Mouse (Mus musculus): ENCODE data around the gene Znhit1.

DNA sequence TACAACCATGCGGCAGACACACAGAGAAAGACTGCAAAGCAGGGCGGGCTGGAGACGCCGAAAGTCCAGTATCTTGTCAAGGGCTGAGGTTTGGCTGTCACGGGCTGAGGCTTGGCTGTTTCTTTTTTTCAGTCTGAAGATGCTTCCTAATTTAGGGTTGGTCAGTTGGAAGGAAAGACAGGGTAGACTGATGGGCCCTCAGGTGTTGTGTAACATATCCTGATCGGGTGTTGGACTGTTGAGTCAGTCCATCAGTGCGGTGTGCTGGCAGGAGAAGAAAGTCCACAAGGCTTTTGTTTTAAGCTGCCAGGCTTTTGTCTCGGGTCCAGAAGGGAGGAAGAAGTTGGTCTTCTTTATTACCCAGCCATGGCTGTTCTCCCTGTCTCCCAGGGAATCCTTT lies 14.2 kb downstream of the Znhit1 start:
- TF ChIP-seq CTCF (IDR thresholded peaks at IDR 0.05; ENCODE audit: control insufficient read depth, insufficient read depth, insufficient replicate concordance, low read depth, low read length) (no peak), POLR2A (IDR thresholded peaks at IDR 0.05; ENCODE audit: control insufficient read depth, low read depth, low read length) (no peak)

All from testis, adult 2 months (tissue).